Mouse (Mus musculus) lung, embryonic 14.5 days (tissue): Measurements from ENCODE around the gene Barx2. TPM values are rescaled to one million over a fixed set of nuclear protein-coding genes. Genes with fewer than 3 reads are reported as not detected.
A peak's percentile ranks its signal among the peaks of the same experiment; 100 is the strongest.

Source experiments
- ATAC-seq: fragments of 200-750 bp; cut with Nextera tagmentation; 2 replicates; pipeline ENCODE4 v1.8.0; 2017; ENCODE audit warnings: mild to moderate bottlenecking, moderate TSS enrichment, moderate library complexity; ENCODE audit not compliant: insufficient read depth
- DNase-seq: peaks from one replicate; pipeline ENCODE4 v3.0.0-alpha.2; 2015
- H3K27ac ChIP-seq: fragments of 300-500 bp; sonication (generic); 2 replicates; pipeline ENCODE4 v1.5.1; 2014; ENCODE audit warnings: low read depth, mild to moderate bottlenecking, moderate library complexity
- H3K27me3 ChIP-seq: fragments of 300-500 bp; sonication (generic); 2 replicates; pipeline ENCODE4 v1.6.1; 2014; ENCODE audit warnings: low read length, control low read depth; ENCODE audit not compliant: insufficient read depth
- H3K36me3 ChIP-seq: fragments of 300-500 bp; sonication (generic); 2 replicates; pipeline ENCODE4 v1.6.1; 2014; ENCODE audit warnings: control low read depth; ENCODE audit not compliant: insufficient read depth
- H3K4me1 ChIP-seq: fragments of 300-500 bp; sonication (generic); 2 replicates; pipeline ENCODE4 v1.6.1; 2014; ENCODE audit warnings: antibody characterized with exemption, control low read depth; ENCODE audit not compliant: insufficient read depth
- H3K4me2 ChIP-seq: fragments of 300-500 bp; sonication (generic); 2 replicates; pipeline ENCODE4 v1.6.1; 2014; ENCODE audit warnings: mild to moderate bottlenecking
- H3K4me3 ChIP-seq: fragments of 300-500 bp; sonication (generic); 2 replicates; pipeline ENCODE4 v1.5.1; 2014; ENCODE audit warnings: low read depth, low read length
- H3K9ac ChIP-seq: fragments of 300-500 bp; sonication (generic); 2 replicates; pipeline ENCODE4 v1.6.1; 2014
- H3K9me3 ChIP-seq: fragments of 300-500 bp; sonication (generic); 2 replicates; pipeline ENCODE4 v1.6.1; 2016; ENCODE audit warnings: low read depth, low read length, control low read depth
- CTCF ChIP-seq: IDR thresholded peaks from 2 replicates; pipeline ENCODE4 v1.5.1; 2016; ENCODE audit warnings: antibody characterized with exemption, low read depth
- WGBS: fragments of 180-500 bp; shearing (Covaris S2); extraction: QIAGEN DNeasy Blood & Tissue Kit; methylation state at CpG from one replicate; pipeline ENCODE4 v1.1.7; 2014; 5-methylcytosine and 5-hydroxymethylcytosine counted together
- polyA plus RNA-seq: library from polyadenylated mRNA; unstranded; fragments of >200 nt; fragmentation: Nextera tagmentation; extraction: Ambion mirVana; gene quantifications from 2 replicates; pipeline ENCODE4 v1.2.1, GENCODE M21; 2014

Gene Barx2
- polyA plus RNA-seq, 1 experiment from 2014 or later: 0.36 TPM

DNA sequence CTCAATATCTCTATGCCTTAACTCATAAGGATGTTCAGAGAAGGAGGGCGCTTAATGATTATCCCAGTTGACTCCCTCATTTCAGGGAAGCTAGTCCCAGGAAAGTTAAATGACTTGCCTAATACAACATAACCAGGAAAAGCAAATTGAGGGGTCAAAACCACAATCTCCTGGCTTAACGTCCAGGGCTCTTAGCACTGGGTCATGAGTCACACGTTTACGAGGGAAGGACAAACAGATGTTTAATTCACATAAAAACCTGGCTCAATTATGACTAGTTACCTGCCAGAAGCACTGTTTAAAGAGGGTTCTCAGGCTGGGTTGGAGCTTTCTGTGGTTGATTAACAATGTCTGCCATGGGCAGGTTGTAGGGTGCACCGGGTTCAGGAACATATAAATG lies 53.8 kb downstream of the Barx2 start:
- Histone ChIP-seq H3K9me3 (no peaks in the 10 kb centered on the region), H3K27me3 (no peaks in the 10 kb centered on the region), H3K4me2 (no peak overlapping the region), H3K4me3 (no peak overlapping the region), H3K36me3 (no peaks in the 10 kb centered on the region), H3K9ac (no peak overlapping the region), H3K4me1 (no peaks in the 10 kb centered on the region), H3K27ac (no peak overlapping the region)
- ATAC-seq: no peak
- no peak for TF ChIP-seq CTCF
- 81% methylated on average over 5 of the region's 5 CpGs for WGBS
- no peak for DNase-seq

DNA sequence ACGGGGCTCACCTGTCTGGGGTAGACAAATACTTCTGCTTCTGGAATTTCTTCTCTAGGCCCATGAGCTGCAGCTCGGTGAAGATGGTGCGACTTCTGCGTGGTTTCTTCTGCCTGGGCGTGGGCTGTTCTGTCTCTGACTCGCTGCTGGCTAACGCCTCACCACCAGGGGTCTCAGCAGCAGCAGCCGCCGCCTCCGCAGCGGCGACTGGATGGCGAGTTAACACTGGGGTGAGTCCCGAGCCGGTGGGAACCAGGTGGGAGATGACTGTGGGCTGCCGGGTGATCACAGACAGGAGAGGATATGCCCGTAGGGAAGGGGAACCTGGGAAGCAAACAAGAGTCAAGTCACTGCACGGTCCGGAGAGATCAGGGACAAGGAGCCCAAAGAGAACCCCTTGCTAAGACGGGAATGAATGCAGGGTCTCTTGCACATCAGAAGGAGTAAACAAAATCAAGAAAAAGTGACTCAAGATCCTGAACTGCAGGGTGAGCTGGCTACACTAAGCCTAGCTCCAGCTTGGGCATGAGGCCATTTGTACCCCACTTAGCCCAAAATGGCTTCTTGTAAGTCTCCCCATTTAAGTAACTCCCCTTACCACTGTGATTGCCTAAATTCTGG lies 54.4 kb downstream of the Barx2 start:
- no peaks in the 10 kb centered on the region for H3K9me3 ChIP-seq
- peak overlapping the region; percentile 55 for H3K4me2 ChIP-seq
- no peaks in the 10 kb centered on the region for H3K36me3 ChIP-seq
- H3K4me3 ChIP-seq: peak overlapping the region; percentile 7; the same call in 1 of the 2 replicates
- 0 out of 2 replicates have a peak, but pooled peaks have one; percentile 58 for ATAC-seq
- 5% methylated on average over 20 of the region's 20 CpGs for WGBS
- peak; percentile 84 for TF ChIP-seq CTCF
- DNase-seq: peak; percentile 67
- no peaks in the 10 kb centered on the region for H3K4me1 ChIP-seq
- H3K9ac ChIP-seq: peak overlapping the region; percentile 24; the same call in 1 of the 2 replicates
- H3K27me3 ChIP-seq: no peaks in the 10 kb centered on the region
- H3K27ac ChIP-seq: no peak overlapping the region

DNA sequence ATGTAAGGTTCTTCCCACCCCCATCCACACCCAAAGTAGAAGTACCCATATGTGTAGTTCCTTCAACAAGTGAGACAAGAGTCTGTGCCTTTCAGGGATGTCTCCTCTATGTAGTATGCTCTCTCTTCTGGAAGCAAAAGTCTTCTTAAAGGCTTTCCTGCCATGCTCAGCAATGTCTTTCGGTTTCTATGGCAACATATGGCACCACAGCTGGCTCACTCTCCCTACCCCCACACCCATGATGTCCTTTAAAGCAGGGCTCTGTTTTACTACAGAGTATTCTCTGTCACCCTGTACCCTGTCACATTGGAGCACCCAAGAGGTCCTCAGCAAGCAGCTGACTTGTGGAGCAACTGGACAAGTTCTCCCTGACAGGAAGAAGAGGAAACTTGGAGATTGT lies 55.8 kb downstream of the Barx2 start:
- DNase-seq (peak; percentile 6), ATAC-seq (no peak)
- no peaks in the 10 kb centered on the region for H3K36me3 ChIP-seq
- WGBS: 84% methylated on average over 1 of the region's 1 CpGs
- H3K4me2 ChIP-seq: no peak overlapping the region
- no peaks in the 10 kb centered on the region for H3K27me3 ChIP-seq
- no peaks in the 10 kb centered on the region for H3K9me3 ChIP-seq
- H3K4me1 ChIP-seq: no peaks in the 10 kb centered on the region
- H3K4me3 ChIP-seq: no peak overlapping the region
- TF ChIP-seq CTCF: no peak
- H3K27ac ChIP-seq: no peak overlapping the region
- H3K9ac ChIP-seq: no peak overlapping the region

DNA sequence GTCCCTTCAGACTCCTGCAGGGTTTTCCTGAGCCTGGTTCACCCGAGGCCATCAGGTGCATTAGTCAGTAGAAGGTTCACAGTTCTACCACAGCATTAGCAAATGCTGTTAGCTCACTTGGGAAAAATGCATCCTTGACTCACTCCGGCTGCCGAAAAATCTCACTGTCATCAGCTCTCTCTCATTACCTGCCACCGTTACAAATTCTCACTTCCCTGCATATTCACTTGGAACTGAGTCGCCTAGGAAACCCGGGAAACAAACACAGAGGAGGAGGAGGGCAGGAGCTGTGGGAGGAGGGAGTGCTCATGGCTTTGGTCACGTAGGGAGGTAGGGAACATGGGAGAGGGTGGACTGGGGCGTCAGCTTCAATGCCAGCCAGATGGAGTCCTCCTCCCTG lies 56.8 kb downstream of the Barx2 start:
- DNase-seq (peak; percentile 2), ATAC-seq (peak; percentile 52; the same call in 1 of the 2 replicates)
- TF ChIP-seq CTCF: no peak
- no peak overlapping the region for H3K27ac ChIP-seq
- H3K36me3 ChIP-seq: no peaks in the 10 kb centered on the region
- H3K4me3 ChIP-seq: no peak overlapping the region
- H3K4me2 ChIP-seq: no peak overlapping the region
- 24% methylated on average over 8 of the region's 8 CpGs for WGBS
- no peaks in the 10 kb centered on the region for H3K27me3 ChIP-seq
- H3K9me3 ChIP-seq: no peaks in the 10 kb centered on the region
- no peaks in the 10 kb centered on the region for H3K4me1 ChIP-seq
- no peak overlapping the region for H3K9ac ChIP-seq

DNA sequence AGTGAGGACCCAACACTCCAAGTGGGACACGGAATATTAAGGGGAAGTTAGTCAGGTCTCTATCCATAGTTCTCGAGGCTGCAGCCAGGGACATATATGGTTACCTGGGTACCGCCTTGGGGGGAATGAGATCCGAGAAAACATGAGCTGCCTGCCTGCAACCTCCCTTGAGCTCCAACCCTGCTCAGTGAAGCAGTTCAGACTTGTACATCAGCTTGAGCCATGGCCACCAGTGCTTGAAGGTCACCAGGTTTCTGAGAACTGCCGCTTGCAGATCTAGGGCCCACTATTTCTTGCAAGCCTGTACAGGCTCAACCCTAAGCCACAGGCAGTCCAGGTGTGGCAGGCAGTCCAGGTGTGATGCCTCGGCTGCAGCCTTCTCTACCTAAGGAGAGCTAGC lies 57.6 kb downstream of the Barx2 start:
- Histone ChIP-seq H3K4me2 (no peak overlapping the region), H3K4me1 (no peaks in the 10 kb centered on the region), H3K27me3 (no peaks in the 10 kb centered on the region), H3K36me3 (no peaks in the 10 kb centered on the region), H3K9me3 (no peaks in the 10 kb centered on the region), H3K9ac (no peak overlapping the region), H3K4me3 (no peak overlapping the region), H3K27ac (no peak overlapping the region)
- 76% methylated on average over 6 of the region's 6 CpGs for WGBS
- no peak for DNase-seq
- TF ChIP-seq CTCF: no peak
- no peak for ATAC-seq

DNA sequence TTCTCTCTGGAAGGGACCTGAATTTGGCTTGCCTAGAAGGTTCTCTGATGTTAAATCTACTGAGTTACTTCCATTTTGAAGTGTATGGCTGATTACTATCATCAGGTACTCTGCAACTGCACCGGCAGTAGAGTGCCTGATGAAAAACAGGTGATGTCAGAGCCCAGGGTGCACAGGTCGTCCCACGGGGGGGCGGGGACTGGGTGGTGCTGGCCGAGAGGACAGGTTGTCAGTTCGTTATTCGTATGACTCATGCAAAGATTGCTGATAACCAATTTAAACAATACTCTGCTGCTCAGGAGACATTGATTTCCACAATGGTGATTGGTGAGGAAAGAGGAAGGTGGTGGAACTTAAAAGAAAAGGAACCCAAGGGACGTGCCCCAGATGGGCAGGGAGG lies 61.6 kb downstream of the Barx2 start:
- DNase-seq (no peak), ATAC-seq (no peak)
- Histone ChIP-seq H3K4me3 (no peak overlapping the region), H3K4me2 (no peak overlapping the region), H3K9me3 (no peaks in the 10 kb centered on the region), H3K27me3 (no peaks in the 10 kb centered on the region), H3K9ac (no peak overlapping the region), H3K27ac (no peak overlapping the region), H3K36me3 (no peaks in the 10 kb centered on the region), H3K4me1 (no peaks in the 10 kb centered on the region)
- WGBS: 36% methylated on average over 8 of the region's 8 CpGs
- TF ChIP-seq CTCF: no peak

DNA sequence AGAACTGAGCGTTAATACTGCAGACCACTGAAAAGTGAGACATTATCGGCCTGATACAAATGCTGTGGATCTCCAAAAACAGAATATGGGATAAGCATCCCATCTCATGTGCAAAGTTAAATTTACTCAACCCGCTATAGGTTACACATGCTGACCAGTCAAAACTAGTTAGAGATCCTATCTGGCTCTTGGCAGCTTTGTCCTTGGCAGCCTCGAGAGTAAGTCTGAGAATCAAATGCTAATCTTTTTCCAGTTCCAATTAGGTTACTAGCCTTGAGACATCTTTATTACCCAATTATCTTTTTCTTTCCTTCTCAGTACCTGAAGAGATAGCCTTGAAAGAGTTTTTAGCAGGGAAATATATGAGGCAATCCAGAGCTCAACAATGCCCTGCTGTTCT lies 62.6 kb downstream of the Barx2 start:
- Histone ChIP-seq H3K9ac (no peak overlapping the region), H3K9me3 (no peaks in the 10 kb centered on the region), H3K4me2 (no peak overlapping the region), H3K36me3 (no peaks in the 10 kb centered on the region), H3K4me1 (no peaks in the 10 kb centered on the region), H3K27ac (no peak overlapping the region), H3K27me3 (no peaks in the 10 kb centered on the region), H3K4me3 (no peak overlapping the region)
- no peak for TF ChIP-seq CTCF
- no peak for DNase-seq
- 87% methylated on average over 4 of the region's 4 CpGs for WGBS
- ATAC-seq: no peak

DNA sequence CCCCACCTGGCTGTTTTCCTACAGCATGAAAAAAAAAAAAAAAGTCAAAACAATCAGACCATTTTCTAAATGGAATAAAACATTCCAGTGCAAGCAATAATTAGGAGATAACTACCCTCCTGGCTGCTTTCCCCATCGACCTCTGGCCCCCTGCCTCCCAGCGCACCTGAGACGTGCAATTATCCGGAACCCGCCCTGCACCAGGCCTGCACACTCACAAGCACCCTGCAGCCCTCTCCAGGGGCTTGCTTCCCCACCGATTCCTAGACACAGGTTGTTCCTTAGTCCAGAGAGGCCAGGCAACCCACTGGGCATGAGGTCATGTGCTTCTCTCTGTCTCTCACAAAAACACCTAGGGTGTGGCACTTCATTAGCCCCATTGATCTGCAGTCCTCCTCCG lies 63.9 kb downstream of the Barx2 start:
- TF ChIP-seq CTCF: no peak
- 85% methylated on average over 7 of the region's 7 CpGs for WGBS

More for the DNA sequence above, 63.9 kb downstream of the Barx2 start:
- no peak overlapping the region for H3K9ac ChIP-seq
- no peaks in the 10 kb centered on the region for H3K9me3 ChIP-seq
- H3K4me2 ChIP-seq: no peak overlapping the region
- DNase-seq (no peak), ATAC-seq (no peak)
- H3K27ac ChIP-seq: no peak overlapping the region
- H3K27me3 ChIP-seq: no peaks in the 10 kb centered on the region
- no peak overlapping the region for H3K4me3 ChIP-seq
- no peaks in the 10 kb centered on the region for H3K36me3 ChIP-seq
- H3K4me1 ChIP-seq: no peaks in the 10 kb centered on the region
